In the genomic region with DNA sequence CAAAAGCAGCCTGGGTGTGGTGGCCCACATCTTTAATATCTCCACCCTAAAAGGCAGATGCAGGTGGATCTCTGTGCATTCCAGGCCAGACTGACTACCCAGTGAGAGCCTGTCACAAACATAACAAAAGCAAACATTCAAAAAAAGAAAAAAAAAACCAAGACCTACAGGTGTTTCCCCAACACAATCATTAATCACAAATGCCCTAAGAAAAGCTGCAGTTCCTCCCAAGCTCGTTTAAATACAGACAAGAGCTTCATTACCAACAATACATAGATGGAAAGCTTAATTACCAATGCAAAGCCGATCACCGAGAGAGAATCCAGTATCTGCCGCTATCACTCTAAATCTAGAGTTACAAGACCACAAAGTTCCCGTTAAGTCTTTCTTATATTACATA, we compare ENCODE assay signal across 9 mouse cellular contexts. TPM values are rescaled to one million over a fixed set of nuclear protein-coding genes. Genes with fewer than 3 reads are reported as not detected.
DNase-seq lines count a peak whose midpoint lies in the region; ATAC-seq lines count a peak whose summit lies in the region.
"Had no signal": no experiment of that assay in that cellular context is flagged by ENCODE, and none has a peak within 500 bp of the region (broad histone marks: within the 10 kb centered on the region; RNA-seq: fewer than 3 reads in every experiment).

No protein-coding gene starts in this region.

- peak overlapping the region; percentile 46; the same call in 1 of the 2 replicates for H3K9ac ChIP-seq in kidney, embryonic 16.5 days (replicated peaks; ENCODE audit: low read length)
- H3K9ac ChIP-seq in embryonic facial prominence, embryonic 12.5 days, result peak overlapping the region; percentile 88
- H3K9ac ChIP-seq in intestine, embryonic 16.5 days (ENCODE audit: low read depth, low read length), result no peak overlapping the region
- peak overlapping the region; percentile 90 for H3K9ac ChIP-seq in neural tube, embryonic 14.5 days (replicated peaks; ENCODE audit: low read depth, low read length)

- no peak for ATAC-seq in kidney, embryonic 16.5 days (ENCODE audit: low FRiP score, low TSS enrichment)
- ATAC-seq in embryonic facial prominence, embryonic 12.5 days (ENCODE audit: insufficient number of reproducible peaks, insufficient read depth, low FRiP score, low TSS enrichment), result no peak
- no peak for ATAC-seq in intestine, embryonic 16.5 days
- no peak for ATAC-seq in neural tube, embryonic 14.5 days (ENCODE audit: low read depth)

- DNase-seq in kidney, postnatal 10 days, result no peak
- no peak for DNase-seq in thymus, postnatal 0 days (ENCODE audit: low spot score)
- DNase-seq in retina, postnatal 1 day, result no peak
- DNase-seq in left cerebral cortex, adult 18-20 months (ENCODE audit: low spot score in 2 of 2), result no peak
- DNase-seq: thymus, postnatal 36 days had no signal

- no peaks in the 10 kb centered on the region for H3K27me3 ChIP-seq in kidney, embryonic 16.5 days (ENCODE audit: insufficient read depth, low read length)
- H3K27me3 ChIP-seq in embryonic facial prominence, embryonic 12.5 days, result no peaks in the 10 kb centered on the region
- no peaks in the 10 kb centered on the region for H3K27me3 ChIP-seq in intestine, embryonic 16.5 days (replicated peaks; ENCODE audit: control insufficient read depth, insufficient read depth, low read length)
- no peaks in the 10 kb centered on the region for H3K27me3 ChIP-seq in neural tube, embryonic 14.5 days (ENCODE audit: control insufficient read depth, insufficient read depth, low read length)

- no peaks in the 10 kb centered on the region for H3K9me3 ChIP-seq in kidney, embryonic 16.5 days (ENCODE audit: low read length)
- no peaks in the 10 kb centered on the region for H3K9me3 ChIP-seq in embryonic facial prominence, embryonic 12.5 days
- H3K9me3 ChIP-seq in intestine, embryonic 16.5 days (ENCODE audit: control insufficient read depth, low read length), result no peaks in the 10 kb centered on the region
- no peaks in the 10 kb centered on the region for H3K9me3 ChIP-seq in neural tube, embryonic 14.5 days (ENCODE audit: control insufficient read depth, low read length)

- H3K4me2 ChIP-seq in kidney, embryonic 16.5 days (replicated peaks; ENCODE audit: low read depth, low read length), result peak overlapping the region; percentile 81
- peak overlapping the region; percentile 74 for H3K4me2 ChIP-seq in embryonic facial prominence, embryonic 12.5 days (replicated peaks)
- H3K4me2 ChIP-seq in intestine, embryonic 16.5 days (ENCODE audit: low read depth, low read length), result peak overlapping the region; percentile 94
- peak overlapping the region; percentile 80 for H3K4me2 ChIP-seq in neural tube, embryonic 14.5 days (ENCODE audit: low read depth, low read length)

- 2% methylated on average over 5 of the region's 5 CpGs for WGBS in kidney, embryonic 16.5 days
- 9% methylated on average over 5 of the region's 5 CpGs for WGBS in embryonic facial prominence, embryonic 12.5 days
- WGBS in intestine, embryonic 16.5 days, result 17% methylated on average over 5 of the region's 5 CpGs
- 4% methylated on average over 5 of the region's 5 CpGs for WGBS in neural tube, embryonic 14.5 days

- no peaks in the 10 kb centered on the region for H3K36me3 ChIP-seq in kidney, embryonic 16.5 days (ENCODE audit: insufficient read depth, low read length)
- H3K36me3 ChIP-seq in embryonic facial prominence, embryonic 12.5 days, result no peaks in the 10 kb centered on the region
- H3K36me3 ChIP-seq in intestine, embryonic 16.5 days (ENCODE audit: control insufficient read depth, insufficient read depth, low read length), result no peaks in the 10 kb centered on the region
- H3K36me3 ChIP-seq in neural tube, embryonic 14.5 days (ENCODE audit: control insufficient read depth, insufficient read depth, low read length), result no peaks in the 10 kb centered on the region

- H3K27ac ChIP-seq in kidney, embryonic 16.5 days (ENCODE audit: low read length), result no peak overlapping the region
- no peak overlapping the region for H3K27ac ChIP-seq in embryonic facial prominence, embryonic 12.5 days
- H3K27ac ChIP-seq in intestine, embryonic 16.5 days (ENCODE audit: low read length), result no peak overlapping the region
- H3K27ac ChIP-seq in neural tube, embryonic 14.5 days (ENCODE audit: low read depth, low read length), result no peak overlapping the region

- peaks cover 20% of the 10 kb centered on the region for H3K4me1 ChIP-seq in kidney, embryonic 16.5 days (ENCODE audit: insufficient read depth, low read length)
- peaks cover 10% of the 10 kb centered on the region for H3K4me1 ChIP-seq in embryonic facial prominence, embryonic 12.5 days
- H3K4me1 ChIP-seq in intestine, embryonic 16.5 days (ENCODE audit: control insufficient read depth, insufficient read depth, low read length), result peaks cover 9% of the 10 kb centered on the region
- peaks cover 10% of the 10 kb centered on the region for H3K4me1 ChIP-seq in neural tube, embryonic 14.5 days (ENCODE audit: control insufficient read depth, insufficient read depth, low read length)

- peak overlapping the region; percentile 66 for H3K4me3 ChIP-seq in kidney, embryonic 16.5 days (ENCODE audit: low read length)
- peak overlapping the region; percentile 92 for H3K4me3 ChIP-seq in embryonic facial prominence, embryonic 12.5 days
- peak overlapping the region; percentile 95 for H3K4me3 ChIP-seq in intestine, embryonic 16.5 days (ENCODE audit: low read length)
- H3K4me3 ChIP-seq in neural tube, embryonic 14.5 days (ENCODE audit: low read depth, low read length), result peak overlapping the region; percentile 97

RNA-seq across cellular contexts. Expression of a gene that starts 1.5 kb away (rescaled TPM):
- 25.0 and 26.9 TPM in 2 replicates for polyA plus RNA-seq in kidney, embryonic 16.5 days (2015; fragmentation: Nextera tagmentation; extraction: Ambion mirVana)
- 28.3 TPM in 2 replicates for polyA plus RNA-seq in embryonic facial prominence, embryonic 12.5 days (2016; fragmentation: Nextera tagmentation; extraction: Ambion mirVana)
- 13.9 and 15.6 TPM in 2 replicates for polyA plus RNA-seq in intestine, embryonic 16.5 days (2015; fragmentation: Nextera tagmentation; extraction: Ambion mirVana)
- 69.7 and 74.8 TPM in 2 replicates for polyA plus RNA-seq in neural tube, embryonic 14.5 days (2014; fragmentation: Nextera tagmentation; extraction: Ambion mirVana)
- 4.6 and 5.1 TPM in 2 replicates for polyA plus RNA-seq in thymus, postnatal 0 days (2015; fragmentation: Nextera tagmentation; extraction: Ambion mirVana)
- 100 to 1,000 TPM; 116 to 128 TPM for total RNA-seq in left cerebral cortex, adult 18-20 months (2021)
